Mouse (Mus musculus): ENCODE results near the gene Osbpl10.

Osbpl10 gene

DNA sequence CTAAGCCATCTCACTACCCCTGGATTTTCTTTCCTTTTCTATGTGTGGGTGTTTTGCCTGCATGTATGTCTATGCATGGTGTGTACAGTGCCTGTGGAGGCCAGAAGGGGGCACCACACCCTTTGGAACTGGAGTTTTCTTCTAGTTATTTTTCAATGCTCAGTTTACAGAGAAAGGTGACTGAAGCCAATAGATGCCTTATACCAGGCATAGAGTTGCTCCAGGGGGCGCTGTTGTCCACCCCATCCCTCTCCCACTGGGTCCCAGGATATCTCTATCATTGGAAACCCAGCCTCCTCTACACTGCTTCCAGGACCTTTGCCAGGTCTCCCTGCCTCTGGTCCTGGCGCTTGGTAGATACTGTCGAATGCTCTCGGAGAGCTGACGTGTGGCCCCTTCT, 184.7 kb downstream of the Osbpl10 start:
- DNase-seq (ENCODE audit: low spot score in 2 of 2) = peak in 1 of 2 experiments; percentile 22

DNA sequence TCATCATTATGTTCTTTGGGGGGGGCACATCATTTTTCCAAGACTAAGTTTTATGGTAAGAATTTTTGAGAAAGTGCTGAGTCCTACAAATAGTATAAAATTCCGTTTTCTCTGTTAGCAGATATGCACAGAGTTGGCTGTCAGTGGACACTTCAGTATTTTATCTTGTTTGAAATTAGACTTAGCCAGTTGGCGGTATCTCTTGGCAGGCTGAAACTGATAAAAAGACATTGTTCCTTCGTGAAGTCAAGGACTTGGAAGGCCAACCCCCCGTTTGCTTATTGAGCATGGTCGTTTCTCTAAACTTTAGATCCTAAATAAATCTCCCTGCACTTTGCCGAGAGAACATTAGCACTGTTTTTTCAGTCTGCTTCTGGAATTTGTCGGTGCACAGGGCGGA, 185.3 kb downstream of the Osbpl10 start:
- no peak for DNase-seq (ENCODE audit: low spot score in 2 of 2)

DNA sequence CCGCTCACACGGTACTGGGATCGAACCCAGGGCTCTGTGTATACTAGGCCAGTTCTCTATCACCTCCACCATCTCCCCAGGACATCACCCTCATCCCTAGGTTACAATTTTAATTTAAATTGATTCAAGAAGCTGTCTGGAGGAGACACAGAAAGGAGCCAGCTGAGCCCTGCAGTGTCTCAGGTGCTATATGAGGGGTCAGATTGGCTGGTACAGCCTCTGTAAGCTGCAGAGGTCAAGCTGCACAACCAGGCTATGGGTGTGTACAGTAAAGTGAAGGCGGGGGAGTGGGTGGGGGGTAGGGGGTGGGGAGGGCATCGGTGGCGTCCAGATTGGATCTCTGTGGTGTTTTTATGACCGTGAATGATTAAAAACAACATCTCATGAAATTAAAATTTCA, 186.0 kb downstream of the Osbpl10 start:
- no peak for DNase-seq (ENCODE audit: low spot score in 2 of 2)

DNA sequence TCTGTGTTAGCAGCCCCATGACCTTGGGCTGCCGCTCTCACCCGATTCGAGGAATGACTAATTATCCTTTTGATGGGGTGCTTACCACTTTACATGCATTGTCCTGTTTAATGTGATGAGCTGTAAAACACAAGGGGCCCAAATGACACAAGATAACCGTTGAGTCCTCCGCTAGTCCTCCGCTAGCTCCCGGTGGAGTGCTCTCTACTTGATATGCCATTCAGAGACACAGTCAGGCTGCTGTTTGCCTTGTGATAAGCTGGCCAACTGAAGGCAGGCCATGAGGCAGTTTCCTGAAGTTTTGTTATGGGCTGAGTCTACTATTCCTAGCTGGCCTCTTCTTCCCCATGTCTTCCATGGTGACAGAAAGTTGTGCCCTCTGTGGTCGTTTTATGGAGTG, 187.6 kb downstream of the Osbpl10 start:
- no peak for DNase-seq (ENCODE audit: low spot score in 2 of 2)

DNA sequence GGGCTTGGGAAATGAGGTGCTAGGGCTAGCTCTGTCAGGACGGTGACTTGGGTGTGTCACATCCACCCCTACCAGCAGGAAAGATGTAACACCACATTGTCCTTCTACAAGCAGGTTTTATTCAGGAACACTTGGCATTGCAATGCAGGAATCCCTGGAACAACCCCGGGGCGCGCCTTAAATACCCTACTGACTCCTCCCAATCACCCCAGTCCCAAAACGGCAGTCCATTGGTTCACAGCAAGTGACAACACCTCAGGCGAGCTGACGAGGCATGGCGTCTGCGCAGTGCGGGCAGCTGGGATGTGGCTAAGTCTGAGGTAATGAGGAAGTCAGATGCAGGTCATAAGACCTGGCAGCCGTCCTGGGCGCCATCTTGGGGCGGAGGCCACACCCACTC, 191.2 kb downstream of the Osbpl10 start:
- DNase-seq (ENCODE audit: low spot score in 2 of 2) = no peak

DNA sequence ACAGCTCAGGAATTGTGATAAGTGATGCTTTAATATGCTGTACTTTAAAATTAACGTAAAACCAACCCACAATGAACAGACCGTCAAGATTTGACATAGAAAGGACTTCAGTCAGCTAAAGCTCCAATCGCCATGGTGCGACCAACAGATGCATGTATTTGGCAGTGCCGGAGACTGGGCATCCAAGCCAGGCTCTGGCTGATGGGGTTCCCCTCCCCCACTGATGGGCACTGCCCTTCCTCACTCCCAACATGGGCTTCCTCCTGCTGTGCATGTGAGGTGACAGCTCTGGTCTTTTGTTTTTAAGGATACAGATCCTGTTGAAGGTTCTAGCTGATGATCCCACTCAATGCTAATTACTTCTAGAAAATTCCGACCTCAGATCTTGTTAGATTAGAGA, 193.7 kb downstream of the Osbpl10 start:
- no peak for DNase-seq (ENCODE audit: low spot score in 2 of 2)

DNA sequence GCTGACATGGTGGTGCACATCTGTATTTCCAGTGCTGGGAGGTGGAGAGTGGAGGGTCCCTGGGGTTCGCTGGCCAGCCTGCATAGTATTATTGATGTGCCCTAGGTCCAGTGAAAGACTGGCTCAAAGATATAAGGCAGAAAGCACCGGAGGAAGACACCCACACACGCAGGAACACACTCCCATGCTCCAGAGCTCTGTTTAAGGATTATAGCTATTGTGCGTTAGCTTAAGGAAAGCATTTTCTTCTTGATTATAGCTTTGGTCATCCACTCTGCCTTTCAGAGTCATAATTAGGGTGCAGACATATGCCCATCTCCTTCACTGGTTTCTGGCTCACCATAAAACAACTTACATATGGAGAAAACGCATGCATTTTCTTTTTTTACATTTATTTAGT, 200.8 kb downstream of the Osbpl10 start:
- no peak for DNase-seq (ENCODE audit: low spot score in 2 of 2)

DNA sequence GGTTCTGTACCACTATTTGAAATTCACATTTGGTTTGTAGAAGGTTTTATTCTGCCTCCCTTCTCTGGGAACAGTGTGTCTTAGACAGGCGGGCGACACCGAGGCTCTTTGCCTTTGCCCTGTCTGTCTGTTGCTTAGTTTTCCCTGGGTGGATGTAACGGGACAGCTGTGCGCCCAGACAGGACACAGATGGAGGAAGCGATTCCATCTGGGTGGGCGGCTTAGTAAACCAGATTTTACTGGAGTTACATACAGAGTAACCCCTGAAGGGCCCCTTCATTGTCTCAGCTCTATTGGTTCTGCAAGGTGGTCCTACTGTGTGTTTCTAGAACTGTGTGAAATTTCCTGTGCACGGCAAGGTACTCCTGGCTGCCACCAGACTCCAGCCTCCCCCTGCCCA, 201.6 kb downstream of the Osbpl10 start:
- no peak for DNase-seq (ENCODE audit: low spot score in 2 of 2)

DNA sequence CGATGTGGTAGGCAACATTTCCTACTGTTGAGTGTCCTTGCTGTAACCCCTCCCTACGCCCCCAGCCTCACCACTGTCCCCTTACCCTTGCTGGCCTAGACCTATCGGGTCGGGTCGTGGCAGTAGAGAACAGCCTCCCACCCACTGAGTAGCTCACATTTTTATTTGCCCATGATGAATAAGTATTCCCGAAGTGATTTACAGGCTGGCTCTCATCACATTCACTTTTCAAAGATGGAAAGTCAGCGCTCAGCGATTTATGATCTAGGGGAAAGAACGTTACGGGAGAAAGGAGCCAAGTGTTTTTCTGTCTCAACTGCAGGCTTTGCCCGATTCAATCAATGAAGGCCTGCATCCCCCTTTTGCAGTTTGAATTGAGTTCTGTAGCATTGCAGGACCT, 208.0 kb downstream of the Osbpl10 start:
- DNase-seq (ENCODE audit: low spot score in 2 of 2) = no peak

DNA sequence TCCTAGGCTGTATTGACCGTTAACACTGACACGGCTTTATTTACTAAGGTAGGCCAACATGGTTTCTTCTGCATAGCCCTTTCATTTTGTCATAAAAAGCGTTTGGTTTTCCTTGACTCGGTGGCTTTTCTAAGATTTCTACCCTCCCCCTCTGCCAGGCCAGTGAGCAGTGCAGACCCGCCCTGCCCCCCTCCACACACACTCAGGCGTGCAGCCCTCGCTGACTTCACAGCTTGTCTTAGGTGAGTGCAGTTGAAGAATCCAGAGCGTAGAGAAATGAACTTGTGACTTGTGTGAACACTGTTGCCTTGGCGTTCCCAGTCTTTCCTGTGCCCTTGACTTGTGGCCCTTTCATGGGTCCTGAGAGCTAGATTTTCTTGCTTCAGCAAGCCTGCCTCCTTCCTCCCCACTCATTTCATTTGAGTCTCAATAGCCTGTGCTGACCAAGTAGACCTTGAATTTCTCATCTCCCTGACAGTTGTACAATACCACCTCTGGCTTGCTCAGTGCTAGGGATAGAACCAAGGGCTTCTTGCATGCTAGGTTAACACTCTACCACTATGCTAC, 212.1 kb downstream of the Osbpl10 start:
- no peak for DNase-seq (ENCODE audit: low spot score in 2 of 2)

DNA sequence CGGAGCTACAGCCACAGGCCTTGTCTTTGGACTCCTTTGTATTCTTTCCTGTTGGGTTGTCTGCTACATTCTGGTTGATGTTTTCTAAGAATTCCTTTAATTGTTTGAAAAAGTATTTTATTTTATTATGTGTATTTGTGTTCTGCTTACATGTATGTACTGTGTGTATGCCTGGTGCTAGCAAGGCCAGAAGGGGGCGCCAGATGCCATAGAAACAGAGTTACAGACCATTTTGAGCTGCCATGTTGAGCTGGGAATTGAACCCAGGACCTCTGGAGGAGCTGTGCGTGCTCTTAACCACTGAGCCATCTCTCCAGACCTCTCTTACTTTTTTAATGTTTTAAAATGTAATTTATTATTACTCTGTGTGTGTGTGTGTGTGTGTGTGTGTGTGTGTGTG, 214.5 kb downstream of the Osbpl10 start:
- no peak for DNase-seq (ENCODE audit: low spot score in 2 of 2)

DNA sequence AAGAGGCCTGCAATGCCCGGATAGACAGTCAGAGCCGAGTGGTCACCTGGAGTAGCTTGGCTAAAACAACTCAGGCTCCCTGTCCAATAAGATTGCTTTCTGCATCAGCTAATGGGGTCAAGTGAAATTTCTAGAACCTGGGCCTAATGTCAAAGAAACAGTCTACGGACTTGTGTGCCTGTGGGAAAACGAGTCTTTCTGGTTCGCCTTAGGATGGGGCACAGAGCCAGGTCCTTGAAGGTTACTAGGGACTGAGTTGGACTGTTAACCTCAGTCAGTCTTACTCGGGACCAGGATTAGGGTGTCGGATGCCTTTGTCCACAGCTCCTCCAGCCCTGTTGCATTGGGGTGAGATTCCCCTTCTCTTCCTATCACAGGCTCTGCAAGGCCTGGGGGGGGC, 218.7 kb downstream of the Osbpl10 start:
- DNase-seq (ENCODE audit: low spot score in 2 of 2) = no peak

DNA sequence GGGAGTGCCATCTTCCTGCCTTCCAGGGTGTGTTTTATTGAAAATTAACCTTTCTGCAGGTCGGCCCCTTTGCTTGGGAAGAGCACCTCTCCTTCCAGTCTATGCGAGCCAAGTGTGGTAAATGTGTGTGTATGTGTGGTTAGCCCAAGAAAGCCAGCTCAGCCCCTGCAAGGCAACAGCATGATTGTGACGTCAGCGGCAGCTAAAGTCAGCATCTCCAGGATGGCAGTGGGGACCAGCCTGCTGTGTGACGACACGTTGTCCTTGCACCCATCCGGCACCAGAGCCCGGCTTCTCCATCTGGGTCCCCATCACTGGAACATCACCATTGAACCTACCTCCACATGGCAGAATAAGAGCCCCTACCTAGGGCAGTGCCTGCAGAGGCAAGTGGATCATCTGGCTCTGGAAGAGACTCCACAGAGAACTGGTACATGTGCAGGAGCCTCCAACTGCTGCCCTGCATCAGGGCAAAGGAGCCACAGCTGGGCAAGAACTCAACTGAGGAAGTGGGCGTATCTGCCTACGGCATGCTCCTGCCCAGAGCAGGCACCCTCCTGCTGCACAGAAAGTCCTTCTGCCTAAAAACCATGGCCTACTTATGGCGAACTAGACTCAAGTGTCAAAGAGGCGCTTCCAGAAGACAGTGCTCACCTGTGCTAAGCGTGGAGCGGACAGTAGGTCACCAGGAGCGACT, 221.9 kb downstream of the Osbpl10 start:
- no peak for DNase-seq (ENCODE audit: low spot score in 2 of 2)

DNA sequence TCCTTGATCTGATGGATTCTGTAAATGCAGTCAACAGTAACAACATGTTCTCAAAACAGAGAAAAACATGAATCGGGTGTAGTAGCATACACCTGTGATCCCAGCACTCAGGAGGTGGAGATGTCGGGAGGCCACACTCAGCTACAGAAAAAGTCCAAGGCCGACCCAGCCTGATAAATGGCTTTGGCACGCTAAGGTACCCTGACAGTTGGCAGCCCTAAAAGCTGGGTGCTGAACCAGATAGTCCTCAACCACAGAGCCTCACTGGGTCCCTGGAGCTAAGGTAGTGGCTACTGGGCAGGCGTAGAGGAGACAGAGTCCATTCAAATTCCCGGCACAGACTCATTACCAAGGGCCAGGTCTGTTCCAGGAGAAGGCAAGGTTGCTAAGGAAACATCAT, 222.9 kb downstream of the Osbpl10 start:
- no peak for DNase-seq (ENCODE audit: low spot score in 2 of 2)

DNA sequence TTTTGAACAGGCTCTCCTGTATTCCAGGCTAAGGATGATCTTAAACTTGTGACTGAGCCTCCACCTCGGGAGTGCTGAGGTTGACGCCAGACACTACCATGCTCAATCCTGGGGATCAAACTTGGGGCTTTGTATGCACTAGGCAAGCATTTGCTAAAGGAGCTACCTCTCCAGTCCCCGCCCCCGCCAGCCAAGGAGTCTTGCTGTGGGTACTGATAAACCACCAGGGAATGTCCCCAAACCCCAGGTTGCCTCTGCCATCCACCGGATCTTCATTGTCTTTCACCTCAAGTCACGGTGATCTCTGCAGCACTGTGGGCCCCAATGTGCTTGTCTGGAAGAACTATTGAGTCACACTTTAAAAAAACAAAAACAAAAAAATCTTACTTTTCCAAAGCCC, 224.8 kb downstream of the Osbpl10 start:
- DNase-seq (ENCODE audit: low spot score in 2 of 2) = no peak

DNA sequence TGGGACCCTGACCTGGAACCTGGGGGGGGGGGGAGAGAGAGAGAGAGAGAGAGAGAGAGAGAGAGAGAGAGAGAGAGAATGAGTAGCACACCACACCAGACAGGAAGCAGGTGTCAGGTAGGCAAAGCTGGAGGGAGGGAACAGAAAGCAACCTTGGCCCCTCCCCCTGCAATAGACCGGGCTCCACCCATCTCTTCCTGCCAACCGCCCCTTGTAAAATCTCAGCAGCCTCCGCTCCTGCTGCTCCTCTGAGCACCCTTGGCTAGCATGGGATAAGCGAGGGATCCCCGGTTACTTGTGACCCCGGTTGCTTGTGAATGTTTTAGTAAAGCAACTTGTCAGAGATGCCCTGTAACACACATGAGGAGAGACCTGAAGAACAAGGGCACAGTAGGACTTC, 227.1 kb downstream of the Osbpl10 start:
- no peak for DNase-seq (ENCODE audit: low spot score in 2 of 2)

DNA sequence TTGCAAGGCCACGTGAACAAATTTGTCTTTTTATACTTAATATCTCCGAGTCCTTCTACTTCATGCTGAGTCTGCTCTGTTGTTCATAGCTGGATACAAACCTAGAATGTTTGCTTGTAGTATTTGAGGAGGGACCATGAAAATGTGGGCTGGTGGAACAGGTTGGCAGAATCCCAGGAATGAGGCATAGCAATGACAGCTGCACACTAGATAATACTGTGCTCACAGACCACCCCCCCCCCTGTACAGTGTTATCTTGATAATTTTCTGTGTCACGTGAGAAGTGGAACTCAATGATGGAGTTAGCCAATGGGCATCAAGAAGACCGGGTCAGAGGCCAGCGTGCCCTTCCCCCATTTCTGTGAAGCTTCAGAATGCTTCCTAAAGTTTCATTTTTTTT, 227.8 kb downstream of the Osbpl10 start:
- DNase-seq (ENCODE audit: low spot score in 2 of 2) = no peak

DNA sequence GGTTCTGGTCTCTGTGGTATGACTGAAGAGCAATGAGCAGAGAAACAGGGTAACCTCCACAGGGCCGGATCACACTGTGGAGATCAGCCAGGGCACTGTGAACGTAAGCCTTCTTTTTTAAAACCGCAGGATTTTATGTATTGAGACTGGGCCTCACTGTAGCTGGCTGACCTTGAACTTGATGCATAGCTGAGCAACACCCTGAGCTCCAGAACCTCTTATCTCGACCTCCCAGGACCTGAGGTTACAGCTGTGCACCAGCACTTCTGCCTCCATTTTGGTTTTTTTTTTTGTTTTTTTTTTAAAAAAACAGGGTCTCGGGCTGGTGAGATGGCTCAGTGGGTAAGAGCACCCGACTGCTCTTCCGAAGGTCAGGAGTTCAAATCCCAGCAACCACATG, 231.4 kb downstream of the Osbpl10 start:
- no peak for DNase-seq (ENCODE audit: low spot score in 2 of 2)

DNA sequence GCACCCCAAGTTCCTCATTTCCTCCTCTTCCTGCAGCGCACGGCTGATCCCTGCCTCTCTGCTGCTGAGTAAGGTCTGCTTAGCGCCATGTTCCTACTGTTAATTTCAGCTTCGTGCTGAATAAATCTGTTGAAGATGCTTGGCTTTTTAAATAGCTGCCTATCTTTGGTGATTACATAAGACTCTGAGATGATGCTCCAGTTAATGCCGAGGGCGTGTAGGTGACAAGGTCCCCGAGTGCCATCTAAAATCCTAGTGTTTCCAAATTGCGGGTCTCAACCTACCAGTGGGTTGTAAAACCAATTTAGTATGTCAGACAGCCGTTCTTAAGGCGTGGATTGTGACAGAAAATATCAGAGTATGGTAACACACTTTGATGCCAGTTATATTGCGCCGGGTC, 232.2 kb downstream of the Osbpl10 start:
- DNase-seq (ENCODE audit: low spot score in 2 of 2) = no peak

DNA sequence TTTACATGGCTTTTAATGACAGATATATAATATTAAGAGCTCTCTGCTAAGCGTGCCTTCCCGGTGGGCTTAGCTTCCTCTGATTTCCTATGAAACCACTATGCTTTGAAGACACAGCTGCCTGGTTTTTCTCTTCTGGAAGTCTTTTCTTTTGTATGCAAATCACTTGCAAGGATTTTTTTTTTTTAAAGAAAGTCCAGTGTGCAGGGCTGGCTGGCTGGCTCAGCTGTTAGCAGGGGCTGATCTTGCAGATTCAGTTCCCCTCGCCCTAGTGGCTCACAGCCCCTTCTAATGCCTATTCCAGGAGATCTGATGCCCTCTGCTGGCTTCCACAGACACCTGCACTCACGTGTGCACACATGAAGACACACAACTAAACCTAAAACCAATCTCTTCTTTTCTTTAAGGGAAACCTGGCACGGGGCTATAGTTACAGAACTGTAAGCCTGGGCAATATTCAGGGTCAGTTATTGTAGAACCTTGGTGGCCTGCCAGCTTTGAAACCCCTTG, 235.4 kb downstream of the Osbpl10 start:
- DNase-seq (ENCODE audit: low spot score in 2 of 2) = no peak

DNA sequence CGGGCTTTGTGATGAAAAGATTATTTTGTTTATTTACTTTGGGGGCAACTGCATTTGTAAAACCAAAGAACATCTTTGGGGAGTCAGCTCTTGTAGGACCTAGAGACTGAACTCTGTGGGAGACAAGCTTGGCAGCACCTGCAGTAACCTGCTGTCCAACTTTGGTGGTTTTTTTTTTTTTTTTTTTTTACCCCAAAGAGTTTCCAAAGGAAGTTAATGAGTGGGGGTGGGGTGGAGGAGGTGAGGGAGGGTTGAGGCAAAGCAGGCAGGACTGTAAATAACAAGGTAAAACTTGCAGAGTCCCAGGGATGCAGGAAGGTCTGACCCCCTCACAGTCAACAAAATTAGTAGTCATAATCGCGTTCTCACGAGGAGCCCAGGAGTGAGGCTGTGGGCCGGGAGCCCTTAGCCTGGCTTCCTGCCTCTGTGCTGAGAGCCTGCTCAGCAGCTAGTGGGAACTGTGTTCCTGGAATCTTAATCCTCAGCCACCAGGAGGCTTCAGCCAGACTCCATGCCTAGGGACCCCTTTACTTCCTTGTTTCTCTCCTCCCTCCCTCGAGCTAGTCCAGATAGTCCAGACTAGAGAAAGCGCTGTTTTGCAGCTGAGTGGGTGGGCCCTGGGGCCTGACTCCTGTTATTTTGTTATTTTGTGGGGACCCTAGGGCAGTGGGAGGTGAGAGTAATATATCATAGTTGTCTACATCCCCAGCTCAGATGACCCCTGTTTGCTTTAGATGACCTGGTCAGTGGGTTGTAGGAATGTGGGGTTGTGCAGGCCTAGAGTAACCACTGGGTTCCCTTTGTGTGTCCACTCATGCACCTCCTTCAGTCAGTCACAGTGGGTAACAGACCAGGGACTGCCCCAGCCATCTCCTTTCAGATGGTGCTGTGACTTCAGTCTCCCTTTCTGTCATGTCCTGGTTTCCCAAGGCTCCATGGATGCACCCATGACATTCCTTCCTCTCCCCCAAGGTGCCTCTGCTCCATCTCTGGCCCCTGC, 236.5 kb downstream of the Osbpl10 start:
- no peak for DNase-seq (ENCODE audit: low spot score in 2 of 2)

DNA sequence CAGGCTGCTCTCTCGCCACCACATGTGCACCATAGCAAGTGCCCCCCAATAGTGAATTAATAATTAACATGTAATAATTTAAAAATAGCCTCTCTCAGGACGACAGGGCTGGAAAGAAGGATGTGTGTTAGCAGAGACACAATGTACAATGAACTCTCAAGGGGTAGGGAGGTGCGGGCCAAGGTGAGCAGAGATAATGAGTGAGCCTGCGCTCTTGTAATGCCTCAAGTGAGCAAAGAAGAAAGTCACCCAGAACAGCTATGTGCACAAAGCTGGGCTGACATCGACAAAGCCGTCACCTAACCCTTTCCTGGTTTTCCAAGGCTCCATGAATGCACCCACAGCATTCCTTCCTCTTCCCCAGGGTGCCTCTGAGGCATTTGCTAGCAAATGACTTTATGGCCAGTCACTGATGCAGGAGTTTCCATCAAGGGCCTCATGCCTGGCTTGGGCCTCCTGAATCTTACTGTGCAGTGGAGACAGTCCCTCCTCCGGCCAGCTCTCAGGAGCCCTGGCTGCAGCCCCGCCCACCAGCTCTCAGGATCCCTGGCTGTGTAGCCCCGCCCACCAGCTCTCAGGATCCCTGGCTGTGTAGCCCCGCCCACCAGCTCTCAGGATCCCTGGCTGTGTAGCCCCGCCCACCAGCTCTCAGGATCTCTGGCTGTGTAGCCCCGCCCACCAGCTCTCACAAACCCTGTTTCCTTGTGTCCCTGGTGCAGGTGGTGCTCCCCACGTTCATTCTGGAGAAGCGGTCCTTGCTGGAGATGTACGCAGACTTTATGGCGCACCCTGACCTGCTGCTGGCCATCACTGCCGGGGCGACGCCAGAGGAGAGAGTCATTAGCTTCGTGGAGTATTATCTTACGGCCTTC, 237.7 kb downstream of the Osbpl10 start:
- no peak for DNase-seq (ENCODE audit: low spot score in 2 of 2)

All from right cerebral cortex, adult 2 months (tissue).